Mouse (Mus musculus): Measurements from ENCODE around the gene Gm49711. TPM values are rescaled to one million over a fixed set of nuclear protein-coding genes. Genes with fewer than 3 reads are reported as not detected.
"Not testable (repeated sequence)": the region's sequence is repeated elsewhere in the genome, so short reads cannot be mapped to it uniquely, and the experiment has no call there.

Gm49711 gene
- total RNA-seq, 2 experiments from 2014 or later: not detected

GRCm38 (mm10) chr16:92060213-92060612, 2.1 kb downstream of the Gm49711 start:
- ATAC-seq (replicated peaks; ENCODE audit: low FRiP score, poor library complexity, severe bottlenecking): no peak

- no peak for ATAC-seq (replicated peaks; ENCODE audit: low FRiP score, poor library complexity, severe bottlenecking)
Measured at GRCm38 (mm10) chr16:92061586-92061985, 3.5 kb downstream of the Gm49711 start.

- no peak for ATAC-seq (replicated peaks; ENCODE audit: low FRiP score, poor library complexity, severe bottlenecking)
Measured at GRCm38 (mm10) chr16:92062832-92063231, 4.7 kb downstream of the Gm49711 start.

GRCm38 (mm10) chr16:92064801-92065200, 6.7 kb downstream of the Gm49711 start:
- ATAC-seq (replicated peaks; ENCODE audit: low FRiP score, poor library complexity, severe bottlenecking): no peak

GRCm38 (mm10) chr16:92070338-92070737, 12.2 kb downstream of the Gm49711 start:
- no peak for ATAC-seq (replicated peaks; ENCODE audit: low FRiP score, poor library complexity, severe bottlenecking)

GRCm38 (mm10) chr16:92076797-92077196, 18.7 kb downstream of the Gm49711 start:
- ATAC-seq (replicated peaks; ENCODE audit: low FRiP score, poor library complexity, severe bottlenecking): no peak

GRCm38 (mm10) chr16:92083771-92084453, 25.8 kb downstream of the Gm49711 start:
- no peak for ATAC-seq (replicated peaks; ENCODE audit: low FRiP score, poor library complexity, severe bottlenecking)

GRCm38 (mm10) chr16:92089225-92089624, 31.1 kb downstream of the Gm49711 start:
- no peak for ATAC-seq (replicated peaks; ENCODE audit: low FRiP score, poor library complexity, severe bottlenecking)

GRCm38 (mm10) chr16:92091876-92092275, 33.8 kb downstream of the Gm49711 start:
- no peak for ATAC-seq (replicated peaks; ENCODE audit: low FRiP score, poor library complexity, severe bottlenecking)

GRCm38 (mm10) chr16:92098351-92099051, 40.4 kb downstream of the Gm49711 start:
- no peak for ATAC-seq (replicated peaks; ENCODE audit: low FRiP score, poor library complexity, severe bottlenecking)

GRCm38 (mm10) chr16:92099598-92099997, 41.5 kb downstream of the Gm49711 start:
- no peak for ATAC-seq (replicated peaks; ENCODE audit: low FRiP score, poor library complexity, severe bottlenecking)

GRCm38 (mm10) chr16:92100111-92100510, 42.0 kb downstream of the Gm49711 start:
- ATAC-seq (replicated peaks; ENCODE audit: low FRiP score, poor library complexity, severe bottlenecking): no peak

GRCm38 (mm10) chr16:92102115-92102514, 44.0 kb downstream of the Gm49711 start:
- ATAC-seq (replicated peaks; ENCODE audit: low FRiP score, poor library complexity, severe bottlenecking): no peak

- not testable (repeated sequence) for ATAC-seq (replicated peaks; ENCODE audit: low FRiP score, poor library complexity, severe bottlenecking)
Measured at GRCm38 (mm10) chr16:92102931-92103330, 44.8 kb downstream of the Gm49711 start.

- ATAC-seq (replicated peaks; ENCODE audit: low FRiP score, poor library complexity, severe bottlenecking): no peak
Measured at GRCm38 (mm10) chr16:92103572-92104331, 45.6 kb downstream of the Gm49711 start.

- no peak for ATAC-seq (replicated peaks; ENCODE audit: low FRiP score, poor library complexity, severe bottlenecking)
Measured at GRCm38 (mm10) chr16:92104332-92104590, 46.1 kb downstream of the Gm49711 start.

GRCm38 (mm10) chr16:92104951-92105350, 46.8 kb downstream of the Gm49711 start:
- no peak for ATAC-seq (replicated peaks; ENCODE audit: low FRiP score, poor library complexity, severe bottlenecking)

- no peak for ATAC-seq (replicated peaks; ENCODE audit: low FRiP score, poor library complexity, severe bottlenecking)
Measured at GRCm38 (mm10) chr16:92105631-92106030, 47.5 kb downstream of the Gm49711 start.

GRCm38 (mm10) chr16:92107346-92107745, 49.2 kb downstream of the Gm49711 start:
- no peak for ATAC-seq (replicated peaks; ENCODE audit: low FRiP score, poor library complexity, severe bottlenecking)

- ATAC-seq (replicated peaks; ENCODE audit: low FRiP score, poor library complexity, severe bottlenecking): no peak
Measured at GRCm38 (mm10) chr16:92114706-92115241, 56.7 kb downstream of the Gm49711 start.

Data from erythroblast, adult 5-6 weeks (primary cell).